Mouse (Mus musculus): ENCODE results near the gene Krtap3-2. TPM values are rescaled to one million over a fixed set of nuclear protein-coding genes. Genes with fewer than 3 reads are reported as not detected.

The Krtap3-2 gene
- not detected for polyA plus RNA-seq (2014; fragmentation: Illumina TruSeq; extraction: RNeasy Lipid Tissue Mini Kit (QIAGEN cat#74804); ENCODE audit: low read depth, low replicate concordance)

DNA sequence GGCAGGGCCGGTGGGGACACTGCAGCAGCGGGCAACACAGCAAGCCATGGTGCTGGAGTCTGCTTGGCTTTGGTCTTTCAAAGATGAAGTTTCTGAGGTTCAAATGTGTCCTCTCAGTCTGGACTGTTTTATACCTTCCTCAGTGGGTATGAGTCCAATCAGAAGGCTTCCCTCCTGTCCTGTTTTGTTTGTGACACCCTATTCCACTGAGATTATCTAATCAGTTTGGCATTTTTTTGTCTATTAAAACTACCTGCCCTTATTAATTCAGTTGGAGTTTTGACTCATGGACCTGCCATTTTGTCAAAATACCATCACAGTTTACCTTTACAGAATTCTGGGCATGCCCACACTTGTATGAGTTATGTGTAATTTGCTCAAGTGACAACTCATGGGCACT lies at the start of gene Krtap3-2:
Gene Krtap3-2, minus strand, starts transcription at position 101 of the 400 bp plus-strand sequence.

DNA sequence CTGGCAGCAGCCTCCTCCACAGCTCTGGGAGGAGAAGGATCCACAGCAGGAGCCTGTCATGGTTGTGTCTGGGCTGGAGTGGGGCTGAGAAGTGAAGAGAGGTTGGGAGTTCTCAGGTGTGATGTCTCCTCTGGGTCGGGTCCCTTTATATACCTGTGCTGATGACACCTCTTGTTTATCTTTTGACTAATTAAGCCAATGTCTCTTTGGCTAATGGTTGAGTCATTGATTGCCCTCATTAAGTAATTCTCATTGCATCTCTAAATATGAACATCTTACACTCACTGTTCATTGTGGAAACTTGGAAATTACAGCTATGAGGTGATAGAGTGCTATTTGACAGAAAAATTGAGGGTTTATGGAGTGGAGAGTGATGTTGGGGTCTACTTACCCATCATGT lies 46.6 kb upstream of the Krtap3-2 start, which contains the start of gene Gm11938:
Gene Gm11938, minus strand, starts transcription at position 101 of the 400 bp plus-strand sequence.

DNA sequence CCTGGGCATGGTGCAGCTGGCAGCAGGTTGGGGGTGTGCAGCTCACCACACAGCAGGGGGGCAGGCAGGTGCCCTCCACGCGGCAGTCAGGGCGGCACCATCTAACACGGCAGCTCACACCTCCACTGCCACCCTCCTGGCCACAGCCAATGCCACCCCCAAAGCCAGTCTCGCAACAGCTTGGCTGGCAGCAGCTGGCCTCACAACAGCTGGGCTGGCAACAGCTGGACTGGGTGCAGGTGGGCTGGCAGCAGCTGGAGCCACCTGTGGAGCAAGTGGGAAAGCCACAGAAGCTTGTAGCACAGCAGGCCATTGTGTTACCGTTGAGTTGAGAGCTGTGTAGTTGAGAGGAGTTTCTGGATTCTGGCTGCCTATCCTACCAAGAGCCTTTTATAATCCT lies 41.1 kb upstream of the Krtap3-2 start, which contains the start of gene Krtap9-3:
Gene Krtap9-3, minus strand, starts transcription at position 364 of the 400 bp plus-strand sequence.

DNA sequence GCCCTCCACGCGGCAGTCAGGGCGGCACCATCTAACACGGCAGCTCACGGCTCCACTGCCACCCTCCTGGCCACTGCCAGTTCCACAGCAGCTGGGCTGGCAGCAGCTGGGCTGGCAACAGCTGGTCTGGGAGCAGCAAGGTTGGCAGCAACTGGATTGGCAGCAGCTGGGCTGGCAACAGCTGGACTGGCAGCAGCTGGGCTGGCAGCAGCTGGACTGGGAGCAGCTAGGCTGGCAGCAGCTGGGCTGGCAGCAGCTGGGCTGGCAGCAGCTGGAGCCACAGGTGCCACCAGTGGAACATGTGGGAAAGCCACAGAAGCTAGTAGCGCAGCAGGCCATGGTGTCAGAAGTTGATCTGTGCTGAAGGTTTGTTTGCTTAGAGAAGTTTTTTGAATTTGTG lies 34.3 kb upstream of the Krtap3-2 start, which contains the start of gene Krtap1-3:
Gene Krtap1-3, minus strand, starts transcription at position 359 of the 400 bp plus-strand sequence.

DNA sequence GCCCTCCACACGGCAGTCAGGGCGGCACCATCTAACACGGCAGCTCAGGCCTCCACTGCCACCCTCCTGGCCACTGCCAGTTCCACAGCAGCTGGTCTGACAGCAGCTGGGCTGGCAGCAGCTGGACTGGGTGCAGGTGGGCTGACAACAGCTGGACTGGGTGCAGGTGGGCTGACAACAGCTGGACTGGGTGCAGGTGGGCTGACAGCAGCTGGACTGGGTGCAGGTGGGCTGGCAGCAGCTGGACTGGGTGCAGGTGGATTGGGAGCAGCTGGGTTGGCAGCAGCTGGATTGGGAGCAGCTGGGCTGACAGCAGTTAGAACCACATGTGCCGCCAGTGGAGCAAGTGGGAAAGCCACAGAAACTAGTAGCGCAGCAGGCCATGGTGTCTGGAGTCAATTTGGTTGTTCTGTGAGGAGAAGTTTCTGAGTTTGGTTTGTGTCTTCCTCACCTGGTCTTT lies 26.6 kb upstream of the Krtap3-2 start, which contains the start of gene Krtap1-4:
Gene Krtap1-4, minus strand, starts transcription at position 410 of the 460 bp plus-strand sequence.

DNA sequence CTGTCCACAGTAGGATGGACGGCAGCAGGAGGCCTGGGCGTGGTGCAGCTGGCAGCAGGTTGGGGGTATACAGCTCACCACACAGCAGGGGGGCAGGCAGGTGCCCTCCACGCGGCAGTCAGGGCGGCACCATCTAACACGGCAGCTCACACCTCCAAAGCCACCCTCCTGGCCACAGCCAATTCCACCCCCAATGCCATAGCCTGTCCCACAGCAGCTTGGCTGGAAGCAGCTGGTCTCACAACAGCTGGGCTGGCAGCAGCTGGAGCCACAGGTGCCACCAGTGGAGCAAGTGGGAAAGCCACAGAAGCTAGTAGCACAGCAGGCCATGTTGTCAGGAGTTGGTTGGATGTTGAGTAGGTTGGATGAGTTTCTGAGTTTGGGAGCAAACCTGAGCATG lies 24.0 kb upstream of the Krtap3-2 start, which contains the start of gene Krtap1-5:
Gene Krtap1-5, minus strand, starts transcription at position 381 of the 400 bp plus-strand sequence.

DNA sequence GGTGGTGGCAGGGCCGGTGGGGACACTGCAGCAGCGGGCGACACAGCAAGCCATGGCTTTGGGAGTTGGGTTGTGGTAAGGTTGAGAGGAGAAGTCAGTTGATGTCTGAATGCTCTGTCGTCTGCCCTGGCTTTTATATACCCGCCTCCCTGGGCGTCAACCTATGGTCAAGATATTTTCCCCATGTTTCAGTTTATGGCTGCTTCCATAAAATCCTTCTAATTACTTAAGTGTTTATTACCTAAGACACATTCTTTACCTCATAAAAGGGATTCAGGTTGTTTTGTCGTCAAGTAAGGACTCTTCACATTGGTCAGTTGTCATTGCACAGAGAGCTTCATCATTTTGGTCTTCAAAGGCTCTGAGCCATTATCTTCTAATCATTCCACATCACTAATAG lies 9.9 kb upstream of the Krtap3-2 start, which contains the start of gene Krtap3-1:
Gene Krtap3-1, minus strand, starts transcription at position 101 of the 400 bp plus-strand sequence.

DNA sequence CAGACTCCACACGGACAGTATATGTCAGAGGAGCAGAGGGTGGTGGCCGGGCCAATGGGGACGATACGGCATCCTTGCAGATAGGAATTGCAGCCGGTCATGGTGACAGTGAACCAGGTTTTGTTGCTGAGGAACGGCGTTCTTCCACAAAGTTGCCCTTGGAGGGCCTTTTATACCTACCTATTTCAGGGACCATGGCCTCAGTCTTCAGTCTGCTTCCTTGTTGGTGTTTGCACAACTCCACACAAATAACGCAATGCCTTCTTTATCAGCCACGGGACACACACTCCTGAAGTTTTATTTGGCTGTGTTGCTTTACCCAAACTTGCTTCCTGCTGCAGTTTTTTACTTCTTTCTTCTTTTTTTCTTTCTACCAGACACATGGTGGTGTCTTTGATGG lies 2.7 kb upstream of the Krtap3-2 start, which contains the start of gene Gm11939:
Gene Gm11939, minus strand, starts transcription at position 101 of the 400 bp plus-strand sequence.

DNA sequence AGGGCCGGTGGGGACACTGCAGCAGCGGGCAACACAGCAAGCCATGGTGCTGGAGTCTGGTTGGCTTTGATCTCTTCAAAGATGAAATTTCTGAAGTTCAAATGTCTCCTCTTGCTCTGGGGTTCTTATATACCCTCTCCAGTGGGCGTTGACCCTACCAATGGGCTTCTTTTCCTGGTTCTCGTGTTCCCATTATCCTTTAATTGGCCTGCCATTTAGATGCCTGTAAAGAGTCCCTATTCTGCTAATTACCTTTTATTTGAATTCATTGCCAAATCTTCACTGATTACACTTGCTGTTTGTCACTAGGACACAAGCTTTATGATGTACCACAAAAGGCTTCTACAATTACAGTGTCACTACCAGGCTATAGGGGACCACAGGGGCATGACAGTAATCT lies 5.9 kb downstream of the Krtap3-2 start, which contains the start of gene Krtap3-3:
Gene Krtap3-3, minus strand, starts transcription at position 101 of the 400 bp plus-strand sequence.

DNA sequence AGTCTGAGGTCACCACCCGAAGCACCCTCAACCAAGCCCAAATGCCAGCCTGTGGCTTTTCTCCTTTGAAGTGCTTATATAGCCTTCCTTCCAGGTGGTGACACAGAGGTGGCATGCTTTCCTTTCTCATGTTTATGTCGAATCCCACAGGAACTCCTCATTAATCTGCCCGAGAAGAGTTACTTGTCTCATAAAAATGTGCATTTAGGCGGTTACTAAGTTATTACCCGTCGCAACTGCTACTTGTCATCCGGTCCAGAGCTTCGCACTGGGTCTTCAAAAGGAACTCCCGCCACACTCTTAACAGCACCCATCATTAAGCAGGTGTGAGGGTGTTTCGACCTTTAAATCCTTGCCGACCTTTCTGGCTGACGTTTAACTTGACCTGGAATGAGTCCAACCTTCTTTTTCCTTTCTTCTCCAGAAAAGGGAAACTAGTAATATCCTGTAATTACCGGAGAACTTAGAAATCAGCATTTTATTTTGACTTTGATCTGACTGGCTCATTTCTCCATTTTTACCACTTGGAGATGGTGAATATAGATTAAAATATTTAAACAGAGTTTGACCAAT lies 35.3 kb downstream of the Krtap3-2 start, which contains the start of gene Krt39:
Gene Krt39, minus strand, starts transcription at position 51 of the 573 bp plus-strand sequence.

Other genes with a start within 250 kb of the Krtap3-2 start
- not detected for gene Krt25, start 233.9 kb downstream of the Krtap3-2 start, polyA plus RNA-seq (2014; fragmentation: Illumina TruSeq; extraction: RNeasy Lipid Tissue Mini Kit (QIAGEN cat#74804); ENCODE audit: low read depth, low replicate concordance)
- not detected for gene Krt26, start 218.9 kb downstream of the Krtap3-2 start, polyA plus RNA-seq (2014; fragmentation: Illumina TruSeq; extraction: RNeasy Lipid Tissue Mini Kit (QIAGEN cat#74804); ENCODE audit: low read depth, low replicate concordance)
- not detected for gene Krt27, start 205.7 kb downstream of the Krtap3-2 start, polyA plus RNA-seq (2014; fragmentation: Illumina TruSeq; extraction: RNeasy Lipid Tissue Mini Kit (QIAGEN cat#74804); ENCODE audit: low read depth, low replicate concordance)
- not detected for gene Krt28, start 181.9 kb downstream of the Krtap3-2 start, polyA plus RNA-seq (2014; fragmentation: Illumina TruSeq; extraction: RNeasy Lipid Tissue Mini Kit (QIAGEN cat#74804); ENCODE audit: low read depth, low replicate concordance)
- 6.3 TPM for gene Krt10, start 167.5 kb downstream of the Krtap3-2 start, polyA plus RNA-seq (2014; fragmentation: Illumina TruSeq; extraction: RNeasy Lipid Tissue Mini Kit (QIAGEN cat#74804); ENCODE audit: low read depth, low replicate concordance)
- not detected for gene Krt12, start 134.6 kb downstream of the Krtap3-2 start, polyA plus RNA-seq (2014; fragmentation: Illumina TruSeq; extraction: RNeasy Lipid Tissue Mini Kit (QIAGEN cat#74804); ENCODE audit: low read depth, low replicate concordance)
- gene Krt20, start 118.7 kb downstream of the Krtap3-2 start, polyA plus RNA-seq (2014; fragmentation: Illumina TruSeq; extraction: RNeasy Lipid Tissue Mini Kit (QIAGEN cat#74804); ENCODE audit: low read depth, low replicate concordance) = not detected
- gene Krt23, start 63.7 kb downstream of the Krtap3-2 start, polyA plus RNA-seq (2014; fragmentation: Illumina TruSeq; extraction: RNeasy Lipid Tissue Mini Kit (QIAGEN cat#74804); ENCODE audit: low read depth, low replicate concordance) = 2.0 TPM
- not detected for gene Krt39, start 35.5 kb downstream of the Krtap3-2 start, polyA plus RNA-seq (2014; fragmentation: Illumina TruSeq; extraction: RNeasy Lipid Tissue Mini Kit (QIAGEN cat#74804); ENCODE audit: low read depth, low replicate concordance)
- gene Krt40, start 13.7 kb downstream of the Krtap3-2 start, polyA plus RNA-seq (2014; fragmentation: Illumina TruSeq; extraction: RNeasy Lipid Tissue Mini Kit (QIAGEN cat#74804); ENCODE audit: low read depth, low replicate concordance) = not detected
- not detected for gene Krtap3-3, start 6.0 kb downstream of the Krtap3-2 start, polyA plus RNA-seq (2014; fragmentation: Illumina TruSeq; extraction: RNeasy Lipid Tissue Mini Kit (QIAGEN cat#74804); ENCODE audit: low read depth, low replicate concordance)
- not detected for gene Gm11939, start 2.6 kb upstream of the Krtap3-2 start, polyA plus RNA-seq (2014; fragmentation: Illumina TruSeq; extraction: RNeasy Lipid Tissue Mini Kit (QIAGEN cat#74804); ENCODE audit: low read depth, low replicate concordance)
- gene Krtap3-1, start 9.8 kb upstream of the Krtap3-2 start, polyA plus RNA-seq (2014; fragmentation: Illumina TruSeq; extraction: RNeasy Lipid Tissue Mini Kit (QIAGEN cat#74804); ENCODE audit: low read depth, low replicate concordance) = not detected
- not detected for gene Krtap1-5, start 24.2 kb upstream of the Krtap3-2 start, polyA plus RNA-seq (2014; fragmentation: Illumina TruSeq; extraction: RNeasy Lipid Tissue Mini Kit (QIAGEN cat#74804); ENCODE audit: low read depth, low replicate concordance)
- gene Krtap1-4, start 26.8 kb upstream of the Krtap3-2 start, polyA plus RNA-seq (2014; fragmentation: Illumina TruSeq; extraction: RNeasy Lipid Tissue Mini Kit (QIAGEN cat#74804); ENCODE audit: low read depth, low replicate concordance) = not detected
- gene Krtap1-3, start 34.5 kb upstream of the Krtap3-2 start, polyA plus RNA-seq (2014; fragmentation: Illumina TruSeq; extraction: RNeasy Lipid Tissue Mini Kit (QIAGEN cat#74804); ENCODE audit: low read depth, low replicate concordance) = not detected
- not detected for gene Krtap9-3, start 41.3 kb upstream of the Krtap3-2 start, polyA plus RNA-seq (2014; fragmentation: Illumina TruSeq; extraction: RNeasy Lipid Tissue Mini Kit (QIAGEN cat#74804); ENCODE audit: low read depth, low replicate concordance)
- gene Gm11938, start 46.5 kb upstream of the Krtap3-2 start, polyA plus RNA-seq (2014; fragmentation: Illumina TruSeq; extraction: RNeasy Lipid Tissue Mini Kit (QIAGEN cat#74804); ENCODE audit: low read depth, low replicate concordance) = not detected
- not detected for gene Gm11937, start 53.3 kb upstream of the Krtap3-2 start, polyA plus RNA-seq (2014; fragmentation: Illumina TruSeq; extraction: RNeasy Lipid Tissue Mini Kit (QIAGEN cat#74804); ENCODE audit: low read depth, low replicate concordance)
- gene Krtap2-4, start 58.0 kb upstream of the Krtap3-2 start, polyA plus RNA-seq (2014; fragmentation: Illumina TruSeq; extraction: RNeasy Lipid Tissue Mini Kit (QIAGEN cat#74804); ENCODE audit: low read depth, low replicate concordance) = not detected
- not detected for gene Gm11562, start 63.6 kb upstream of the Krtap3-2 start, polyA plus RNA-seq (2014; fragmentation: Illumina TruSeq; extraction: RNeasy Lipid Tissue Mini Kit (QIAGEN cat#74804); ENCODE audit: low read depth, low replicate concordance)
- not detected for gene Krtap4-1, start 71.4 kb upstream of the Krtap3-2 start, polyA plus RNA-seq (2014; fragmentation: Illumina TruSeq; extraction: RNeasy Lipid Tissue Mini Kit (QIAGEN cat#74804); ENCODE audit: low read depth, low replicate concordance)
- gene Krtap4-2, start 78.2 kb upstream of the Krtap3-2 start, polyA plus RNA-seq (2014; fragmentation: Illumina TruSeq; extraction: RNeasy Lipid Tissue Mini Kit (QIAGEN cat#74804); ENCODE audit: low read depth, low replicate concordance) = not detected
- not detected for gene Krtap4-7, start 87.2 kb upstream of the Krtap3-2 start, polyA plus RNA-seq (2014; fragmentation: Illumina TruSeq; extraction: RNeasy Lipid Tissue Mini Kit (QIAGEN cat#74804); ENCODE audit: low read depth, low replicate concordance)
- not detected for gene Gm11555, start 93.4 kb upstream of the Krtap3-2 start, polyA plus RNA-seq (2014; fragmentation: Illumina TruSeq; extraction: RNeasy Lipid Tissue Mini Kit (QIAGEN cat#74804); ENCODE audit: low read depth, low replicate concordance)
- gene Gm11563, start 102.1 kb upstream of the Krtap3-2 start, polyA plus RNA-seq (2014; fragmentation: Illumina TruSeq; extraction: RNeasy Lipid Tissue Mini Kit (QIAGEN cat#74804); ENCODE audit: low read depth, low replicate concordance) = not detected
- not detected for gene Krtap4-6, start 109.1 kb upstream of the Krtap3-2 start, polyA plus RNA-seq (2014; fragmentation: Illumina TruSeq; extraction: RNeasy Lipid Tissue Mini Kit (QIAGEN cat#74804); ENCODE audit: low read depth, low replicate concordance)
- not detected for gene Gm14190, start 133.9 kb upstream of the Krtap3-2 start, polyA plus RNA-seq (2014; fragmentation: Illumina TruSeq; extraction: RNeasy Lipid Tissue Mini Kit (QIAGEN cat#74804); ENCODE audit: low read depth, low replicate concordance)
- gene Gm14180, start 177.4 kb upstream of the Krtap3-2 start, polyA plus RNA-seq (2014; fragmentation: Illumina TruSeq; extraction: RNeasy Lipid Tissue Mini Kit (QIAGEN cat#74804); ENCODE audit: low read depth, low replicate concordance) = not detected
- gene Gm11595, start 216.1 kb upstream of the Krtap3-2 start, polyA plus RNA-seq (2014; fragmentation: Illumina TruSeq; extraction: RNeasy Lipid Tissue Mini Kit (QIAGEN cat#74804); ENCODE audit: low read depth, low replicate concordance) = not detected
- gene Krtap4-8, start 223.9 kb upstream of the Krtap3-2 start, polyA plus RNA-seq (2014; fragmentation: Illumina TruSeq; extraction: RNeasy Lipid Tissue Mini Kit (QIAGEN cat#74804); ENCODE audit: low read depth, low replicate concordance) = not detected
- gene Krtap4-9, start 228.3 kb upstream of the Krtap3-2 start, polyA plus RNA-seq (2014; fragmentation: Illumina TruSeq; extraction: RNeasy Lipid Tissue Mini Kit (QIAGEN cat#74804); ENCODE audit: low read depth, low replicate concordance) = not detected
- gene Gm11596, start 236.6 kb upstream of the Krtap3-2 start, polyA plus RNA-seq (2014; fragmentation: Illumina TruSeq; extraction: RNeasy Lipid Tissue Mini Kit (QIAGEN cat#74804); ENCODE audit: low read depth, low replicate concordance) = not detected
- gene Gm11569, start 242.1 kb upstream of the Krtap3-2 start, polyA plus RNA-seq (2014; fragmentation: Illumina TruSeq; extraction: RNeasy Lipid Tissue Mini Kit (QIAGEN cat#74804); ENCODE audit: low read depth, low replicate concordance) = not detected
- gene Gm11554, start 247.6 kb upstream of the Krtap3-2 start, polyA plus RNA-seq (2014; fragmentation: Illumina TruSeq; extraction: RNeasy Lipid Tissue Mini Kit (QIAGEN cat#74804); ENCODE audit: low read depth, low replicate concordance) = not detected

Data from liver, adult 10 weeks (tissue).